Mouse (Mus musculus): ENCODE results near the gene Cenpb. TPM values are rescaled to one million over a fixed set of nuclear protein-coding genes. Genes with fewer than 3 reads are reported as not detected.

Gene Cenpb
- polyA plus RNA-seq, 1 experiment from 2014 or later, result 12.0 TPM

- peak overlapping the region; percentile 59 for H3K4me3 ChIP-seq
- ATAC-seq (ENCODE audit: insufficient number of reproducible peaks, low FRiP score, low TSS enrichment, low read depth), result peak; percentile 94
- H3K4me2 ChIP-seq, result peak overlapping the region; percentile 61
- H3K9me3 ChIP-seq, result no peaks in the 10 kb centered on the region
- peak overlapping the region; percentile 54 for H3K9ac ChIP-seq
- H3K4me1 ChIP-seq, result peaks cover 26% of the 10 kb centered on the region
- H3K27ac ChIP-seq, result peak overlapping the region; percentile 94
- under 1% methylated on average over 50 of the region's 50 CpGs for WGBS
- peaks cover 22% of the 10 kb centered on the region for H3K36me3 ChIP-seq
- H3K27me3 ChIP-seq, result no peaks in the 10 kb centered on the region
These were observed 30.3 kb upstream of the Cenpb start for GRCm38 (mm10) chr2:131209969-131210792.

GRCm38 (mm10) chr2:131209125-131209795 lies 29.4 kb upstream of the Cenpb start:
- WGBS, result 80% methylated on average over 4 of the region's 4 CpGs
- H3K4me1 ChIP-seq, result peaks cover 36% of the 10 kb centered on the region
- no peaks in the 10 kb centered on the region for H3K9me3 ChIP-seq
- H3K4me2 ChIP-seq, result peak overlapping the region; percentile 61; the same call in 1 of the 2 replicates
- peak overlapping the region; percentile 59 for H3K4me3 ChIP-seq
- H3K9ac ChIP-seq, result peak overlapping the region; percentile 54; the same call in 1 of the 2 replicates
- peak overlapping the region; percentile 94 for H3K27ac ChIP-seq
- no peak for ATAC-seq (ENCODE audit: insufficient number of reproducible peaks, low FRiP score, low TSS enrichment, low read depth)
- H3K27me3 ChIP-seq, result no peaks in the 10 kb centered on the region
- peaks cover 17% of the 10 kb centered on the region for H3K36me3 ChIP-seq

GRCm38 (mm10) chr2:131208356-131208755 lies 28.5 kb upstream of the Cenpb start:
- 94% methylated on average over 2 of the region's 2 CpGs for WGBS
- Histone ChIP-seq H3K9me3 (no peaks in the 10 kb centered on the region), H3K9ac (no peak overlapping the region), H3K4me3 (no peak overlapping the region), H3K27ac (no peak overlapping the region), H3K36me3 (peaks cover 11% of the 10 kb centered on the region), H3K4me2 (no peak overlapping the region), H3K4me1 (peaks cover 37% of the 10 kb centered on the region), H3K27me3 (no peaks in the 10 kb centered on the region)
- ATAC-seq (ENCODE audit: insufficient number of reproducible peaks, low FRiP score, low TSS enrichment, low read depth), result no peak

- H3K4me3 ChIP-seq, result no peak within 1 kb of the TSS
- ATAC-seq (ENCODE audit: insufficient number of reproducible peaks, low FRiP score, low TSS enrichment, low read depth), result no peak
- no peak within 1 kb of the TSS for H3K9ac ChIP-seq
- WGBS, result 77% methylated on average over 4 of the region's 4 CpGs
- H3K4me1 ChIP-seq, result peaks cover 34% of the 10 kb centered on the region
- no peak within 1 kb of the TSS for H3K27ac ChIP-seq
- H3K4me2 ChIP-seq, result no peak within 1 kb of the TSS
- no peaks in the 10 kb centered on the region for H3K9me3 ChIP-seq
- H3K36me3 ChIP-seq, result no peaks in the 10 kb centered on the region
- H3K27me3 ChIP-seq, result no peaks in the 10 kb centered on the region
These were observed 26.9 kb upstream of the Cenpb start, which contains the start of gene Ap5s1 for GRCm38 (mm10) chr2:131206778-131207177. Gene Ap5s1, plus strand, starts transcription at chr2:131207078.

- Histone ChIP-seq H3K4me3 (no peak overlapping the region), H3K27me3 (no peaks in the 10 kb centered on the region), H3K36me3 (no peaks in the 10 kb centered on the region), H3K4me2 (no peak overlapping the region), H3K9me3 (no peaks in the 10 kb centered on the region), H3K27ac (no peak overlapping the region; the same call in 1 of the 2 replicates), H3K4me1 (peaks cover 27% of the 10 kb centered on the region), H3K9ac (no peak overlapping the region)
- no peak for ATAC-seq (ENCODE audit: insufficient number of reproducible peaks, low FRiP score, low TSS enrichment, low read depth)
- 80% methylated on average over 8 of the region's 8 CpGs for WGBS
These were observed 25.8 kb upstream of the Cenpb start for GRCm38 (mm10) chr2:131205521-131206182.

GRCm38 (mm10) chr2:131204410-131204981 lies 24.6 kb upstream of the Cenpb start:
- peak; percentile 88 for ATAC-seq (ENCODE audit: insufficient number of reproducible peaks, low FRiP score, low TSS enrichment, low read depth)
- 12% methylated on average over 7 of the region's 7 CpGs for WGBS
- Histone ChIP-seq H3K27ac (peak overlapping the region; percentile 94), H3K9me3 (no peaks in the 10 kb centered on the region), H3K9ac (no peak overlapping the region), H3K4me3 (no peak overlapping the region; the same call in 1 of the 2 replicates), H3K27me3 (no peaks in the 10 kb centered on the region), H3K4me1 (peaks cover 23% of the 10 kb centered on the region), H3K4me2 (peak overlapping the region; percentile 37), H3K36me3 (peaks cover 7% of the 10 kb centered on the region)

- no peak overlapping the region for H3K4me2 ChIP-seq
- no peaks in the 10 kb centered on the region for H3K27me3 ChIP-seq
- H3K4me1 ChIP-seq, result peaks cover 19% of the 10 kb centered on the region
- ATAC-seq (ENCODE audit: insufficient number of reproducible peaks, low FRiP score, low TSS enrichment, low read depth), result no peak
- peak overlapping the region; percentile 94 for H3K27ac ChIP-seq
- H3K4me3 ChIP-seq, result no peak overlapping the region
- no peak overlapping the region for H3K9ac ChIP-seq
- WGBS, result 61% methylated on average over 6 of the region's 6 CpGs
- peaks cover 10% of the 10 kb centered on the region for H3K36me3 ChIP-seq
- no peaks in the 10 kb centered on the region for H3K9me3 ChIP-seq
These were observed 24.0 kb upstream of the Cenpb start for GRCm38 (mm10) chr2:131203816-131204409.

- WGBS, result 86% methylated on average over 3 of the region's 3 CpGs
- Histone ChIP-seq H3K4me1 (peaks cover 19% of the 10 kb centered on the region), H3K4me2 (no peak overlapping the region), H3K36me3 (peaks cover 31% of the 10 kb centered on the region), H3K27me3 (no peaks in the 10 kb centered on the region), H3K9ac (no peak overlapping the region), H3K9me3 (no peaks in the 10 kb centered on the region), H3K4me3 (no peak overlapping the region), H3K27ac (no peak overlapping the region)
- ATAC-seq (ENCODE audit: insufficient number of reproducible peaks, low FRiP score, low TSS enrichment, low read depth), result no peak
These were observed 21.4 kb upstream of the Cenpb start for GRCm38 (mm10) chr2:131201262-131201661.

GRCm38 (mm10) chr2:131200710-131201109 lies 20.8 kb upstream of the Cenpb start:
- no peak overlapping the region for H3K4me2 ChIP-seq
- no peaks in the 10 kb centered on the region for H3K27me3 ChIP-seq
- 79% methylated on average over 2 of the region's 2 CpGs for WGBS
- H3K4me3 ChIP-seq, result no peak overlapping the region
- no peak overlapping the region for H3K9ac ChIP-seq
- H3K4me1 ChIP-seq, result peaks cover 19% of the 10 kb centered on the region
- no peaks in the 10 kb centered on the region for H3K9me3 ChIP-seq
- ATAC-seq (ENCODE audit: insufficient number of reproducible peaks, low FRiP score, low TSS enrichment, low read depth), result no peak
- peaks cover 32% of the 10 kb centered on the region for H3K36me3 ChIP-seq
- H3K27ac ChIP-seq, result no peak overlapping the region

- no peak overlapping the region for H3K27ac ChIP-seq
- H3K4me2 ChIP-seq, result no peak overlapping the region
- no peak overlapping the region for H3K9ac ChIP-seq
- H3K36me3 ChIP-seq, result peaks cover 67% of the 10 kb centered on the region
- WGBS, result 92% methylated on average over 16 of the region's 16 CpGs
- no peaks in the 10 kb centered on the region for H3K9me3 ChIP-seq
- ATAC-seq (ENCODE audit: insufficient number of reproducible peaks, low FRiP score, low TSS enrichment, low read depth), result no peak
- no peaks in the 10 kb centered on the region for H3K4me1 ChIP-seq
- H3K27me3 ChIP-seq, result no peaks in the 10 kb centered on the region
- no peak overlapping the region for H3K4me3 ChIP-seq
These were observed 16.9 kb upstream of the Cenpb start for GRCm38 (mm10) chr2:131196606-131197316.

GRCm38 (mm10) chr2:131191005-131191390 lies 11.1 kb upstream of the Cenpb start:
- Histone ChIP-seq H3K4me1 (peaks cover 36% of the 10 kb centered on the region), H3K9me3 (no peaks in the 10 kb centered on the region), H3K27me3 (no peaks in the 10 kb centered on the region), H3K9ac (no peak overlapping the region), H3K4me2 (no peak overlapping the region), H3K27ac (no peak overlapping the region), H3K36me3 (peaks cover 42% of the 10 kb centered on the region), H3K4me3 (no peak overlapping the region)
- no peak for ATAC-seq (ENCODE audit: insufficient number of reproducible peaks, low FRiP score, low TSS enrichment, low read depth)
- WGBS, result 73% methylated on average over 7 of the region's 7 CpGs
